Mouse (Mus musculus) heart, embryonic 15.5 days (tissue): ENCODE data around the gene Klf12. TPM values are rescaled to one million over a fixed set of nuclear protein-coding genes. Genes with fewer than 3 reads are reported as not detected.

Source experiments
- ATAC-seq: fragments of 200-750 bp; cut with Nextera tagmentation; replicated peaks from 2 replicates; pipeline ENCODE4 v1.8.0; 2017; ENCODE audit warnings: low read depth, moderate TSS enrichment; ENCODE audit not compliant: insufficient number of reproducible peaks, insufficient read depth, low FRiP score
- H3K27ac ChIP-seq: fragments of 300-500 bp; sonication (generic); 2 replicates; pipeline ENCODE4 v1.5.1; 2015; ENCODE audit warnings: mild to moderate bottlenecking, inconsistent platforms
- H3K27me3 ChIP-seq: fragments of 300-500 bp; sonication (generic); 2 replicates; pipeline ENCODE4 v1.6.1; 2015; ENCODE audit warnings: inconsistent platforms
- H3K36me3 ChIP-seq: fragments of 300-500 bp; sonication (generic); 2 replicates; pipeline ENCODE4 v1.6.1; 2015; ENCODE audit warnings: mild to moderate bottlenecking, inconsistent platforms
- H3K4me1 ChIP-seq: fragments of 300-500 bp; sonication (generic); replicated peaks from 2 replicates; pipeline ENCODE4 v1.6.1; 2015; ENCODE audit warnings: inconsistent platforms
- H3K4me2 ChIP-seq: fragments of 300-500 bp; sonication (generic); 2 replicates; pipeline ENCODE4 v1.6.1; 2015; ENCODE audit warnings: inconsistent platforms, mild to moderate bottlenecking, moderate library complexity
- H3K4me3 ChIP-seq: fragments of 300-500 bp; sonication (generic); 2 replicates; pipeline ENCODE4 v1.5.1; 2015; ENCODE audit warnings: mild to moderate bottlenecking, inconsistent platforms
- H3K9ac ChIP-seq: fragments of 300-500 bp; sonication (generic); 2 replicates; pipeline ENCODE4 v1.6.1; 2015; ENCODE audit warnings: mild to moderate bottlenecking, inconsistent platforms
- H3K9me3 ChIP-seq: fragments of 300-500 bp; sonication (generic); replicated peaks from 2 replicates; pipeline ENCODE4 v1.6.1; 2016; ENCODE audit warnings: inconsistent platforms
- WGBS: fragments of 180-500 bp; shearing (Covaris S2); methylation state at CpG from one replicate; pipeline ENCODE4 v1.1.7; 2015; ENCODE audit warnings: mixed read lengths; 5-methylcytosine and 5-hydroxymethylcytosine counted together
- polyA plus RNA-seq: library from polyadenylated mRNA; unstranded; fragments of >200 nt; fragmentation: Nextera tagmentation; extraction: Ambion mirVana; gene quantifications from 2 replicates; pipeline ENCODE4 v1.2.1, GENCODE M21; 2015

Gene Klf12
- polyA plus RNA-seq, 1 experiment from 2014 or later = 5.7 TPM

GRCm38 (mm10) chr14:100231384-100231783 lies 53.1 kb downstream of the Klf12 start:
- no peaks in the 10 kb centered on the region for H3K9me3 ChIP-seq
- H3K4me2 ChIP-seq = no peak overlapping the region
- H3K9ac ChIP-seq = no peak overlapping the region
- peaks cover 10% of the 10 kb centered on the region for H3K4me1 ChIP-seq
- WGBS = 52% methylated on average over 1 of the region's 1 CpGs
- ATAC-seq = no peak
- no peak overlapping the region for H3K27ac ChIP-seq
- no peaks in the 10 kb centered on the region for H3K27me3 ChIP-seq
- no peaks in the 10 kb centered on the region for H3K36me3 ChIP-seq
- H3K4me3 ChIP-seq = no peak overlapping the region

- H3K27me3 ChIP-seq = no peaks in the 10 kb centered on the region
- H3K4me2 ChIP-seq = no peak overlapping the region
- WGBS = 86% methylated on average over 6 of the region's 6 CpGs
These were observed 56.4 kb downstream of the Klf12 start for GRCm38 (mm10) chr14:100228120-100228519.

GRCm38 (mm10) chr14:100227717-100228116 lies 56.8 kb downstream of the Klf12 start:
- Histone ChIP-seq H3K4me1 (no peaks in the 10 kb centered on the region), H3K9me3 (no peaks in the 10 kb centered on the region), H3K36me3 (no peaks in the 10 kb centered on the region), H3K4me2 (no peak overlapping the region), H3K9ac (no peak overlapping the region), H3K27ac (no peak overlapping the region), H3K4me3 (no peak overlapping the region), H3K27me3 (no peaks in the 10 kb centered on the region)
- ATAC-seq = no peak
- 87% methylated on average over 6 of the region's 6 CpGs for WGBS

More at GRCm38 (mm10) chr14:100228120-100228519, 56.4 kb downstream of the Klf12 start:
- Histone ChIP-seq H3K9me3 (no peaks in the 10 kb centered on the region), H3K27ac (no peak overlapping the region), H3K9ac (no peak overlapping the region), H3K4me1 (no peaks in the 10 kb centered on the region), H3K36me3 (no peaks in the 10 kb centered on the region), H3K4me3 (no peak overlapping the region)
- ATAC-seq = no peak

GRCm38 (mm10) chr14:100224151-100224550 lies 60.3 kb downstream of the Klf12 start:
- H3K27ac ChIP-seq = no peak overlapping the region
- H3K27me3 ChIP-seq = no peaks in the 10 kb centered on the region
- ATAC-seq = no peak
- H3K4me3 ChIP-seq = no peak overlapping the region
- no peaks in the 10 kb centered on the region for H3K9me3 ChIP-seq
- H3K9ac ChIP-seq = no peak overlapping the region
- H3K4me2 ChIP-seq = no peak overlapping the region
- H3K36me3 ChIP-seq = no peaks in the 10 kb centered on the region
- WGBS = 26% methylated on average over 4 of the region's 4 CpGs
- no peaks in the 10 kb centered on the region for H3K4me1 ChIP-seq

GRCm38 (mm10) chr14:100222260-100222659 lies 62.2 kb downstream of the Klf12 start:
- H3K4me2 ChIP-seq = no peak overlapping the region
- no peaks in the 10 kb centered on the region for H3K36me3 ChIP-seq
- H3K27ac ChIP-seq = no peak overlapping the region
- no peaks in the 10 kb centered on the region for H3K4me1 ChIP-seq
- H3K27me3 ChIP-seq = no peaks in the 10 kb centered on the region
- H3K4me3 ChIP-seq = no peak overlapping the region
- ATAC-seq = no peak
- no peak overlapping the region for H3K9ac ChIP-seq
- H3K9me3 ChIP-seq = no peaks in the 10 kb centered on the region
- 75% methylated on average over 4 of the region's 4 CpGs for WGBS

GRCm38 (mm10) chr14:100215213-100215785 lies 69.2 kb downstream of the Klf12 start:
- H3K9ac ChIP-seq = no peak overlapping the region
- peaks cover 12% of the 10 kb centered on the region for H3K4me1 ChIP-seq
- H3K36me3 ChIP-seq = no peaks in the 10 kb centered on the region
- no peak for ATAC-seq
- H3K4me2 ChIP-seq = no peak overlapping the region
- H3K4me3 ChIP-seq = no peak overlapping the region
- no peaks in the 10 kb centered on the region for H3K27me3 ChIP-seq
- WGBS = 48% methylated on average over 4 of the region's 4 CpGs
- no peaks in the 10 kb centered on the region for H3K9me3 ChIP-seq
- no peak overlapping the region for H3K27ac ChIP-seq

- Histone ChIP-seq H3K4me2 (no peak overlapping the region), H3K9ac (no peak overlapping the region), H3K27ac (no peak overlapping the region), H3K9me3 (no peaks in the 10 kb centered on the region), H3K4me3 (no peak overlapping the region), H3K36me3 (no peaks in the 10 kb centered on the region), H3K4me1 (peaks cover 17% of the 10 kb centered on the region), H3K27me3 (no peaks in the 10 kb centered on the region)
- ATAC-seq = no peak
- 76% methylated on average over 7 of the region's 7 CpGs for WGBS
These were observed 71.4 kb downstream of the Klf12 start for GRCm38 (mm10) chr14:100213066-100213465.

- Histone ChIP-seq H3K4me2 (no peak overlapping the region), H3K36me3 (no peaks in the 10 kb centered on the region), H3K27me3 (no peaks in the 10 kb centered on the region), H3K4me1 (peaks cover 17% of the 10 kb centered on the region), H3K27ac (peak overlapping the region; percentile 74), H3K9me3 (no peaks in the 10 kb centered on the region), H3K9ac (no peak overlapping the region), H3K4me3 (no peak overlapping the region)
- WGBS = 88% methylated on average over 4 of the region's 4 CpGs
- ATAC-seq = no peak
These were observed 72.7 kb downstream of the Klf12 start for GRCm38 (mm10) chr14:100211826-100212117.

- ATAC-seq = peak; percentile 79
- Histone ChIP-seq H3K9me3 (no peaks in the 10 kb centered on the region), H3K27me3 (no peaks in the 10 kb centered on the region), H3K27ac (peak overlapping the region; percentile 74), H3K4me3 (no peak overlapping the region), H3K4me1 (peaks cover 17% of the 10 kb centered on the region), H3K4me2 (peak overlapping the region; percentile 41; the same call in 1 of the 2 replicates), H3K9ac (no peak overlapping the region), H3K36me3 (no peaks in the 10 kb centered on the region)
- 41% methylated on average over 11 of the region's 11 CpGs for WGBS
These were observed 73.2 kb downstream of the Klf12 start for GRCm38 (mm10) chr14:100211036-100211825.

- no peaks in the 10 kb centered on the region for H3K36me3 ChIP-seq
- no peaks in the 10 kb centered on the region for H3K9me3 ChIP-seq
- H3K27ac ChIP-seq = no peak overlapping the region
- H3K4me2 ChIP-seq = no peak overlapping the region
- WGBS = 43% methylated on average over 12 of the region's 12 CpGs
- H3K4me3 ChIP-seq = no peak overlapping the region
- ATAC-seq = no peak
- peaks cover 17% of the 10 kb centered on the region for H3K4me1 ChIP-seq
- H3K27me3 ChIP-seq = no peaks in the 10 kb centered on the region
- H3K9ac ChIP-seq = no peak overlapping the region
These were observed 74.6 kb downstream of the Klf12 start for GRCm38 (mm10) chr14:100209814-100210419.

- H3K4me2 ChIP-seq = no peak overlapping the region
- peaks cover 17% of the 10 kb centered on the region for H3K4me1 ChIP-seq
- no peaks in the 10 kb centered on the region for H3K36me3 ChIP-seq
- no peaks in the 10 kb centered on the region for H3K9me3 ChIP-seq
- H3K4me3 ChIP-seq = no peak overlapping the region
- WGBS = 88% methylated on average over 3 of the region's 3 CpGs
- H3K27ac ChIP-seq = no peak overlapping the region
- no peak for ATAC-seq
- H3K9ac ChIP-seq = no peak overlapping the region
- no peaks in the 10 kb centered on the region for H3K27me3 ChIP-seq
These were observed 77.4 kb downstream of the Klf12 start for GRCm38 (mm10) chr14:100207081-100207480.
